Mouse (Mus musculus): Measurements from ENCODE around the gene Scyl1.
"Not testable (repeated sequence)": the region's sequence is repeated elsewhere in the genome, so short reads cannot be mapped to it uniquely, and the experiment has no call there.

The Scyl1 gene

DNA sequence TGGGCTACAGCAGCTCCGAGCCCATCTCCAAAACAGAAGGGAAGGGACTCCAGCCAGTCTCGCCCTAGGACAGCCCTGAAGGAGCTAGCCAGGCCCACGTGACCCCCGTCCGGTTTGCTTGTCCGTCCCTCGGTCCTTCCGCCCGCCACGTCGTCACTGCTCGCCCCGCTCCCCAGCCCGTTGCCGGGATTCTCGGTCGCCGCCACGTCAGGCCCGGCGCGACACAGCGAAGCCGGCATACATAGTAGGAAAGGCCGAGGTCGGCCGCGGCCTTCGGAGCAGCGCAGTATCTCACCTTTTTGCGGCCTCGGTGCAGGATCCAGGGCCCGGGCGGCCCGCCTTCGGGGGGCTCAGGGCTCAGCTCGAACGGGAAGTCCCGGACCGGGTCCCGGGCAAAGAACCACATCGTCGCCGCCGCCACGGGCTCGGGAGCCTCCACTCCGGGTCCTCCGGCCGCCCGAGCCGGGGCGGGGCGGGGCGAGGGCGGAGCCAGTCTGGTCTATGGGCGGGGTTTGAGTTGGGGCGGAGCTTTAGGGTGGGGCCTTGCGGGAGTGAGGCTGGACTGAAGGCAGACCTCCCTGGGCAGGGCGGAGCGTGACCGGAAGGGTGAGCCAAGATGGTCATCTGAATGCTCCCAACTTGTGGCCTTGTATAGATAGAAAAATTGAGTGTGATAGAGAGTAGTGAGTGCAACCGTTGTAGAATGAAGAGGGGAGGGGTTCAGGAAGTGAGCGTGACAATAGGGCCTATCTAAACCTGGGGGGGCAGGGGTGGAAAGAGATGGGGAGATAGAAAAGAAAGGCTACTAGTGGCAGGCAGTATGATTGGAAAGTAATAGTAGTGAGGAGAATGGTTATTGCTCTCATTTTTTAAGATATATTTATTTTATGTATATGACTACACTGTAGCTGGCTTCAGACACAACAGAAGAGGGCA is at the start of gene Scyl1:
Scyl1 (minus strand) TSS at position 495 of the 936 bp plus-strand sequence.
- DNase-seq (ENCODE audit: low read depth, low spot score): peak; percentile 67

- peak; percentile 51 for DNase-seq (ENCODE audit: low read depth, low spot score)
Measured at GRCm38 (mm10) chr19:5819549-5819948, 48.3 kb upstream of the Scyl1 start.

DNA sequence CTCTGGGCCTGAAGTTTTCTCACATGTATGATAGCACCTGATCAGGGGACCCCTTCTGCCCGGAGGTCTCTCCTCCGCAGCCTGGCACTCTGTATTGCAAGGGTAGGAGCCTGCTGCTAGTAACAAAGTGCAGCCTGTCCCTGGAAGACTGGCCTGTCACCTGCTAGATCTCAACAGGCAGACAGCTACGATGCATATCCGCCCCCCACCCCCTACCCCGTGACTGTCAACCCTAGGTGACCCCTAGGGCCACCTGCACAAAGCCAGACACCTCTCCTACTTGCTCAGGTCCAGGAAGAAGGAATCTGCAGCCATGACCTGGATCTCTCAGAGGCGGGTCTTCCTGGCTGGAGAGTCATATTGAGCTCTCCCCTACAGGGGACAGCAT is 47.4 kb upstream of the Scyl1 start:
- DNase-seq (ENCODE audit: low read depth, low spot score): no peak

GRCm38 (mm10) chr19:5817703-5818589 is 46.7 kb upstream of the Scyl1 start:
- DNase-seq (ENCODE audit: low read depth, low spot score): peak; percentile 95

DNA sequence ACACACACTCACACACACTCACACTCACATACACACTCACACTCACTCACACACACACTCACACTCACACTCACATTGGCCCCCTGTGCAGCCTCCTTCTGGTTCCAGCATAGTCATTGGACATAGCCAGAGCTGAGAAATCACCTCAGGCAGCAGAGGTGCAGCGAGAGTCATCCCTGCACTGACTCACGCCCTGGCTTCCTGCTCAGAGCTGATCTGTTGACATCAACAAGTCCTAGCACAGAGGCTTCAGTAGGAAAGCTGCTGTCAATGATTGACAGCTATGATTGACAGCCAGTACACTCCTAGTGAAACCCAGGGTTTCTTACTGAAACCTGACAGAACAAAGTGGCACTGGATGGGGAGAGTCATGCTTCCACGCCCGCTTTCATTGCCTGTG is 44.7 kb upstream of the Scyl1 start:
- peak; percentile 28 for DNase-seq (ENCODE audit: low read depth, low spot score)

DNA sequence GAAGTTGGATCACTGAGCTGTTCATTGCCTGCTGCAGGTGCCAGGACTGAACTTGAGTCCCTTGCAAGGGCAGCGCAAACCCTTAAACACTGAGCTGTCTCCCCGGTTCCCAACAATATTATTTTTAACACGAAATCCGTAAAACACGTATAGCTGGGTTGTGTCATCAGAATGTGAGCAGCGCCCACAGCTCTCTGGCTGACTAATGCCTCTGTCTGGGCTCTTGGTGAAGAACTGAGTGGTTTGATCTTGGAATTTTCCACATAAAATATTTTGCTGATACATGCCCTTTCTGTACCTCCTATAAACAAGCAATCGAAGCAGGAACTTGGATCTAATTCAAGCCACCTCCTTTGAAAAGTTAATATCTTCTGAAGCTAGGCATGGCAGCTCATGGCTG is 43.8 kb upstream of the Scyl1 start:
- DNase-seq (ENCODE audit: low read depth, low spot score): no peak

GRCm38 (mm10) chr19:5814048-5814447 is 42.8 kb upstream of the Scyl1 start:
- not testable (repeated sequence) for DNase-seq (ENCODE audit: low read depth, low spot score)

GRCm38 (mm10) chr19:5813567-5813966 is 42.3 kb upstream of the Scyl1 start:
- DNase-seq (ENCODE audit: low read depth, low spot score): no peak

DNA sequence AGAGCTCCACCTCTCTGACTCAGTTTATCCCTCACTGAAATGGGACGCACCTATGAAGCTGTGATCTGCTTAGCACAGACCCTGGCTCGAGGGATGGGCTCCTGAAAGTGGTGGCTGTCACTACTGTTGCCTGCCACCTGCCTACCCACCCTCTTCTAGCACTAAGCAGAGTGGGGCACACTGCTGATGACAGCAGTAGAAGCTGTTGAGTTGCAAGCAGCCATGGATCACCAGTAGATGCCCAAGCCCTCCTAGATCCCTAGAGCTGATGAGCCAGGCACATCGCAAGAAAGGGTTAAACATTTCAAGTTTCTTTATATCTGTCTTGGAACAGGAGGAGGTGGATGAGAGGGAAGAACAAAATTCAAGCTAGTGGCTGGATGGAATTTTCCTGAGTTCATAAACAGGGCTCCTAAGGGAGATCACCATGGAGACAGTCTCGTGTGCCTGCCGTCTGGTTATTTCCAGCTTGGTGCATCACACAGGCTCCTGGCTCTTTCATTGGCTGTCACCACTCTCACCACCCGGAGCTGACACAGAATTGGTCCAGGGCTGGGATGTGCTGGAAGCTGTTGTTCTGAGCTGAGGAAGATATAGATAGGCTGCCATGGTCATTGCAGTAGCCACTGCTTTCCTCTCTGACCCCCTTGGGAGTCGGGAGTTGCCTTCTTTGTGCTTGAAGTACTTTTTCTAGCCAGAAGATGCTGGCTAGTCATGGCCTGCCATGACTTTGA is 40.7 kb upstream of the Scyl1 start:
- peak; percentile 80 for DNase-seq (ENCODE audit: low read depth, low spot score)

- DNase-seq (ENCODE audit: low read depth, low spot score): no peak
Measured at GRCm38 (mm10) chr19:5810840-5811563, 39.8 kb upstream of the Scyl1 start.

GRCm38 (mm10) chr19:5810103-5810839 is 39.1 kb upstream of the Scyl1 start:
- peak; percentile 87 for DNase-seq (ENCODE audit: low read depth, low spot score)

GRCm38 (mm10) chr19:5809712-5810089 is 38.5 kb upstream of the Scyl1 start:
- DNase-seq (ENCODE audit: low read depth, low spot score): peak; percentile 97

- no peak for DNase-seq (ENCODE audit: low read depth, low spot score)
Measured at GRCm38 (mm10) chr19:5808955-5809711, 37.9 kb upstream of the Scyl1 start.

DNA sequence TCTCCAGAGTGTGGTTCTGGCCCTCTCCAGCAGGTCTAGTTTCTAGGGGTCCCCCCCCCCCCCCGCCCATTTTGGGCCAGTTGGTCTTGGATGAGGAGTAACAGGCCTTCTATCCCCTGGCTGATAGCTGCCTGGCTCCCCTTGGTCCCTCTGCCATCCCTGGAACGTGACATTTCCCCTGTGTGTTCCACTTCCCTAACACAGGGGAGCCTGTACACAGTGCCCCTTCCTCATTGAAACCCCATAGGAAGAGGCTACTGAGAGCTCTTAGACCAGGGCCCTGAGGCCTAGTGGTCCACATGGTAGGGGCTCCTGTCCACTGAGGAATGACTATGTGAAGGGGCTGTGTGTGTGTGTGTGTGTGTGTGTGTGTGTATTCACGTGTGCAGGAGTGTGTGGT is 36.5 kb upstream of the Scyl1 start:
- DNase-seq (ENCODE audit: low read depth, low spot score): no peak

- no peak for DNase-seq (ENCODE audit: low read depth, low spot score)
Measured at GRCm38 (mm10) chr19:5806809-5807205, 35.6 kb upstream of the Scyl1 start.

DNA sequence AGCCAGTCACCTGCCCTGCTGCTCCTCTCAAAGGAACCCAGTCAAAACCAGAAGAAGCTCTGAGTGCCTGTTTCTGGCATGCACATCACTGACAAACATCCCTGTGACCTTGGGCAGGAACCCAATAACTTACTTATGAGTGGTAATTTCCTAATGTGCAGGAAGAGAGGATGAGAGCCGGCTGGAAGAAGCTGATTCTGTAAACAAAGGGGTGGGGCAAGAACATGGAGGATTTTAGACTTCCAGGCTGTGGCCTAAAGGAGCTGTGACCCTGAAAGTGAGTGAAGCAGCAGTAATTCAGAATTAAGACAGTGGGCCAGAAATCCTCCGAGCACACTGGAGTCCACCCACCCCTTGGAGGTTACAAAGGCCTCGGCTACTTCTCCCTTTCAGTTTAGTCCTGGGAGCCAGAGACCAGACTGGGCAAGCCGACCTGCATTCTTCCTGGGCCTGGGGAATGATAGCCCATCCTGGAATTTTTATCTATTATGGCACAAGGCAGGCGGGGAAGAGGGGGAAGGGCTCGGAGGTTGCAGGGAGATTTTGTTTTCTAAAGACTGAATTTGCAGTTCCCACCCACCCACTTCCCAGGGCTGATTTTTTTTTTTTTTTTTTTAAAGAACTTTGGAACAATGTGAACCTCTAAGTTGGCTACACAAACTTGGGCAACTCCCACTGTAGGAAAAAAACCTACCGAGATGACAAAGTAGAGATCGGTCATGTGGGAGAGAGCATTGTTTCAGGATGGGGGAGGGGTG is 35.0 kb upstream of the Scyl1 start:
- peak; percentile 93 for DNase-seq (ENCODE audit: low read depth, low spot score)

- DNase-seq (ENCODE audit: low read depth, low spot score): no peak
Measured at GRCm38 (mm10) chr19:5804371-5804899, 33.2 kb upstream of the Scyl1 start.

DNA sequence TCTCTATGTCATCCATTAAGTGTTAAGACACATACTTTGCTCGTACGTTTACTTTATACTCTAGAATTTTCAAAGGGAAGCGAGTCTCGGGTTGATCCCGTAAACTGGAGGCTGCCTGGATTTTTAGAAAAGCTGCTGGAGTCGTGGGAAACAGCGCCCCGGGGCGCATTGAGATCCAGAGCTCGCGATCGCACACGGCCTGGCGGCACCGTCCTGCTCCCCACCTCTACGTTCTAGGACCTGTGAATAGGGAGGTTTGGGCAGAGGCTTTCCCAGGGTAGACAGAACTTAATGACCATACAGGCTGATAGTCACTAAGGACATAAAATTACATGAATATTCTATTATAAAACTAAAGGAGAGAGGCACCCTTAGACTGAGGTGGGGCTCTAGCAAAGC is 32.7 kb upstream of the Scyl1 start:
- no peak for DNase-seq (ENCODE audit: low read depth, low spot score)

All from R1 (cell line).